Mouse (Mus musculus) CH12.LX (cell line): ENCODE measurements around the gene Fam114a1.

ENCODE experiments used
- CHD2 ChIP-seq: IDR thresholded peaks from 2 replicates; pipeline ENCODE4 v1.6.1; 2011; ENCODE audit warnings: low read length, improper control_type of control experiment
- CTCF ChIP-seq, 2 experiments: IDR thresholded peaks in 1 of 2; conservative IDR thresholded peaks in 1 of 2; 2 replicates each; pipeline ENCODE4 v1.5.1; 2011 to 2012; ENCODE audit warnings: low read depth in 2 of 2, low read length in 2 of 2, improper control_type of control experiment in 1 of 2, inconsistent platforms in 1 of 2, mild to moderate bottlenecking in 1 of 2, moderate library complexity in 1 of 2
- HCFC1 ChIP-seq: IDR thresholded peaks from 2 replicates; pipeline ENCODE4 v1.6.1; 2012; ENCODE audit warnings: low read depth, mild to moderate bottlenecking, inconsistent platforms, low read length, improper control_type of control experiment
- MXI1 ChIP-seq: IDR thresholded peaks from 2 replicates; pipeline ENCODE4 v1.6.1; 2011; ENCODE audit warnings: mild to moderate bottlenecking, low read depth, low read length, improper control_type of control experiment
- POLR2A ChIP-seq: IDR thresholded peaks from 2 replicates; pipeline ENCODE4 v1.6.1; 2011; ENCODE audit warnings: low read depth, mild to moderate bottlenecking, improper control_type of control experiment, low read length
- SIN3A ChIP-seq: IDR thresholded peaks from 2 replicates; pipeline ENCODE4 v1.6.1; 2012; ENCODE audit warnings: low read length, improper control_type of control experiment, inconsistent platforms
- USF1 ChIP-seq: IDR thresholded peaks from 2 replicates; pipeline ENCODE4 v1.6.1; 2014; ENCODE audit warnings: low read depth, mild to moderate bottlenecking, inconsistent platforms, low read length, improper control_type of control experiment
- ZKSCAN1 ChIP-seq: IDR thresholded peaks from 2 replicates; pipeline ENCODE4 v1.6.1; 2012; ENCODE audit warnings: low read depth, inconsistent platforms, low read length, improper control_type of control experiment, borderline replicate concordance

- TF ChIP-seq MXI1 (peak; percentile 68), HCFC1 (no peak), CHD2 (no peak), USF1 (no peak), SIN3A (no peak), ZKSCAN1 (no peak), POLR2A (no peak), CTCF (conservative IDR thresholded peaks at IDR 0.05 in 1 of 2, IDR thresholded peaks at IDR 0.05 in 1 of 2; ENCODE audit: low read depth in 2 of 2, low read length in 2 of 2) (no peak)
These were observed 37.1 kb upstream of the Fam114a1 start for GRCm38 (mm10) chr5:64932775-64933174.
